Comparison of ENCODE assay signal across 29 mouse cellular contexts in genomic region chr6:120320369-120320768, GRCm38 (mm10). TPM values are rescaled to one million over a fixed set of nuclear protein-coding genes. Genes with fewer than 3 reads are reported as not detected.
DNase-seq lines count a peak whose midpoint lies in the region; ATAC-seq and TF ChIP-seq lines count a peak whose summit lies in the region.
"Had no signal": no experiment of that assay in that cellular context is flagged by ENCODE, and none has a peak within 500 bp of the region (broad histone marks: within the 10 kb centered on the region; RNA-seq: fewer than 3 reads in every experiment).

No protein-coding gene starts in this region.

- TF ChIP-seq POLR2A in brain, embryonic 14.5 days (IDR thresholded peaks at IDR 0.05; ENCODE audit: borderline replicate concordance, extremely low read depth, insufficient read depth, insufficient read length, poor library complexity, severe bottlenecking), result no peak

- H3K27ac ChIP-seq in hindbrain, postnatal 0 days, result no peak overlapping the region
- no peak overlapping the region for H3K27ac ChIP-seq in hindbrain, embryonic 14.5 days
- H3K27ac ChIP-seq: embryonic facial prominence, embryonic 12.5 days; forebrain, embryonic 12.5 days; forebrain, embryonic 15.5 days; heart, embryonic 15.5 days; hindbrain, embryonic 10.5 days; hindbrain, embryonic 13.5 days had no signal

- no peaks in the 10 kb centered on the region for H3K9me3 ChIP-seq in hindbrain, postnatal 0 days (ENCODE audit: low read length)
- no peaks in the 10 kb centered on the region for H3K9me3 ChIP-seq in hindbrain, embryonic 14.5 days (ENCODE audit: control insufficient read depth, low read length)
- H3K9me3 ChIP-seq: embryonic facial prominence, embryonic 12.5 days; forebrain, embryonic 12.5 days; forebrain, embryonic 15.5 days; G1E; heart, embryonic 12.5 days; heart, embryonic 15.5 days; hindbrain, embryonic 10.5 days; hindbrain, embryonic 13.5 days had no signal

- H3K36me3 ChIP-seq in hindbrain, postnatal 0 days (ENCODE audit: insufficient read depth, low read length), result no peaks in the 10 kb centered on the region
- peaks cover 5% of the 10 kb centered on the region; the same call in 1 of the 2 replicates for H3K36me3 ChIP-seq in hindbrain, embryonic 14.5 days (replicated peaks; ENCODE audit: control insufficient read depth, insufficient read depth)

- no peak for ATAC-seq in hindbrain, postnatal 0 days
- no peak for ATAC-seq in hindbrain, embryonic 14.5 days (ENCODE audit: low FRiP score)
- no peak for ATAC-seq in CD4-positive, CD25-positive, alpha-beta regulatory T cell, adult 4 months
- ATAC-seq: forebrain, embryonic 15.5 days had no signal

- no peaks in the 10 kb centered on the region for H3K27me3 ChIP-seq in hindbrain, postnatal 0 days (ENCODE audit: insufficient read depth, low read length)
- no peaks in the 10 kb centered on the region for H3K27me3 ChIP-seq in hindbrain, embryonic 14.5 days (ENCODE audit: control insufficient read depth, insufficient read depth, low read length)
- H3K27me3 ChIP-seq: embryonic facial prominence, embryonic 12.5 days; forebrain, embryonic 12.5 days; forebrain, embryonic 15.5 days; heart, embryonic 12.5 days; heart, embryonic 15.5 days; hindbrain, embryonic 13.5 days had no signal

- no peak overlapping the region for H3K4me3 ChIP-seq in hindbrain, postnatal 0 days (ENCODE audit: low read length)
- H3K4me3 ChIP-seq in hindbrain, embryonic 14.5 days (replicated peaks; ENCODE audit: low read length), result no peak overlapping the region
- H3K4me3 ChIP-seq: embryonic facial prominence, embryonic 12.5 days; erythroblast, embryonic 14.5 days; forebrain, embryonic 12.5 days; forebrain, embryonic 15.5 days; heart, embryonic 12.5 days; heart, embryonic 15.5 days; hindbrain, embryonic 10.5 days; hindbrain, embryonic 13.5 days had no signal

- H3K9ac ChIP-seq in hindbrain, postnatal 0 days (replicated peaks; ENCODE audit: low read length), result no peak overlapping the region
- H3K9ac ChIP-seq in hindbrain, embryonic 14.5 days, result no peak overlapping the region
- H3K9ac ChIP-seq: embryonic facial prominence, embryonic 12.5 days; forebrain, embryonic 12.5 days; forebrain, embryonic 15.5 days; heart, embryonic 12.5 days; heart, embryonic 15.5 days; hindbrain, embryonic 13.5 days had no signal

- TF ChIP-seq CTCF in hindbrain, postnatal 0 days (IDR thresholded peaks at IDR 0.05; ENCODE audit: low read depth), result no peak
- no peak for TF ChIP-seq CTCF in brain, embryonic 14.5 days (IDR thresholded peaks at IDR 0.05; ENCODE audit: borderline replicate concordance, extremely low read depth, insufficient read depth, insufficient read length)

- WGBS in hindbrain, postnatal 0 days, result 64% methylated on average over 2 of the region's 2 CpGs
- 59% methylated on average over 2 of the region's 2 CpGs for WGBS in hindbrain, embryonic 14.5 days

- no peaks in the 10 kb centered on the region for H3K4me1 ChIP-seq in hindbrain, postnatal 0 days (ENCODE audit: insufficient read depth, low read length)
- no peaks in the 10 kb centered on the region for H3K4me1 ChIP-seq in hindbrain, embryonic 14.5 days (replicated peaks; ENCODE audit: control insufficient read depth, insufficient read depth, low read length)
- H3K4me1 ChIP-seq: embryonic facial prominence, embryonic 12.5 days; forebrain, embryonic 12.5 days; forebrain, embryonic 15.5 days; heart, embryonic 12.5 days; heart, embryonic 15.5 days; hindbrain, embryonic 10.5 days; hindbrain, embryonic 13.5 days had no signal

- no peak overlapping the region for H3K4me2 ChIP-seq in hindbrain, postnatal 0 days (ENCODE audit: low read depth, low read length)
- H3K4me2 ChIP-seq in hindbrain, embryonic 14.5 days (replicated peaks), result no peak overlapping the region
- H3K4me2 ChIP-seq: embryonic facial prominence, embryonic 12.5 days; forebrain, embryonic 12.5 days; forebrain, embryonic 15.5 days; heart, embryonic 12.5 days; heart, embryonic 15.5 days; hindbrain, embryonic 13.5 days had no signal

- DNase-seq in hindbrain, postnatal 0 days (ENCODE audit: low spot score), result peak; percentile 7
- DNase-seq in hindbrain, embryonic 14.5 days (ENCODE audit: low spot score), result no peak
- DNase-seq in ES-CJ7 (ENCODE audit: low read depth, low spot score) (peak; percentile 56), R1 (ENCODE audit: low read depth, low spot score) (peak; percentile 60)
- peak; percentile 9 for DNase-seq in brain, embryonic 14.5 days (ENCODE audit: low read depth)
- DNase-seq in thymus, postnatal 25 days, result no peak
- DNase-seq: adrenal gland, adult 2 months; adrenal gland, postnatal 14 days; cerebellum, adult 18-20 months; cerebellum, adult 9-10 months; cerebellum, postnatal 14 days; gastrocnemius, postnatal 25 days; heart, adult 18-20 months; heart, postnatal 10 days; heart, postnatal 36 days; kidney, adult 11 months had no signal

RNA-seq across cellular contexts. Expression of gene B4galnt3, which starts 26.0 kb away (rescaled TPM):
- total RNA-seq in hindbrain, postnatal 0 days (2014; rRNA removed), result 1.5 and 2.1 TPM in 2 replicates
- 0.26 and 0.31 TPM in 2 replicates for polyA plus RNA-seq in hindbrain, postnatal 0 days (2015; fragmentation: Nextera tagmentation; extraction: Ambion mirVana)
- 0.09 TPM in 2 replicates for polyA plus RNA-seq in hindbrain, embryonic 14.5 days (2014; fragmentation: Nextera tagmentation; extraction: Ambion mirVana)
- 0.29 and 0.63 TPM in 2 replicates for polyA plus RNA-seq in brain, embryonic 14.5 days (2012; rRNA removed)
- polyA plus RNA-seq in CD4-positive, CD25-positive, alpha-beta regulatory T cell, adult 4 months (2017; shearing (Covaris generic)), result not detected
- total RNA-seq: G1E had no signal
- polyA plus RNA-seq: G1E had no signal

RNA-seq across cellular contexts. Expression of gene D330020A13Rik, which starts 26.2 kb away (rescaled TPM):
- total RNA-seq in hindbrain, postnatal 0 days (2014; rRNA removed), result 0.52 TPM in 1 of 2 replicates, not detected in the other
- not detected in 2 replicates for polyA plus RNA-seq in hindbrain, postnatal 0 days (2015; fragmentation: Nextera tagmentation; extraction: Ambion mirVana)
- not detected in 2 replicates for polyA plus RNA-seq in hindbrain, embryonic 14.5 days (2014; fragmentation: Nextera tagmentation; extraction: Ambion mirVana)
- 0.07 TPM in 1 of 2 replicates, not detected in the other for polyA plus RNA-seq in brain, embryonic 14.5 days (2012; rRNA removed)
- not detected for polyA plus RNA-seq in CD4-positive, CD25-positive, alpha-beta regulatory T cell, adult 4 months (2017; shearing (Covaris generic))
- total RNA-seq: adrenal gland, postnatal 14 days; G1E; gastrocnemius, adult 8-10 months; heart, adult 18-20 months; heart, postnatal 10 days; heart, postnatal 36 days had no signal
- polyA plus RNA-seq: erythroblast, embryonic 14.5 days; forebrain, embryonic 12.5 days; forebrain, embryonic 15.5 days; G1E; gonadal fat pad, adult 2 months; hindbrain, embryonic 10.5 days; hindbrain, embryonic 13.5 days; intestine, embryonic 14.5 days had no signal

RNA-seq across cellular contexts. Expression of gene Kdm5a, which starts 43.6 kb away (rescaled TPM):
- 18.5 and 23.4 TPM in 2 replicates for total RNA-seq in hindbrain, postnatal 0 days (2014; rRNA removed)
- 23.0 and 24.7 TPM in 2 replicates for polyA plus RNA-seq in hindbrain, postnatal 0 days (2015; fragmentation: Nextera tagmentation; extraction: Ambion mirVana)
- polyA plus RNA-seq in hindbrain, embryonic 14.5 days (2014; fragmentation: Nextera tagmentation; extraction: Ambion mirVana), result 35.4 and 37.0 TPM in 2 replicates
- polyA plus RNA-seq in brain, embryonic 14.5 days (2012; rRNA removed), result 10.7 and 15.3 TPM in 2 replicates
- polyA plus RNA-seq in CD4-positive, CD25-positive, alpha-beta regulatory T cell, adult 4 months (2017; shearing (Covaris generic)), result 10 to 100 TPM; 82.2 to 92.8 TPM

RNA-seq across cellular contexts. Expression of gene Ccdc77, which starts 43.8 kb away (rescaled TPM):
- 4.7 and 6.9 TPM in 2 replicates for total RNA-seq in hindbrain, postnatal 0 days (2014; rRNA removed)
- polyA plus RNA-seq in hindbrain, postnatal 0 days (2015; fragmentation: Nextera tagmentation; extraction: Ambion mirVana), result 9.7 and 10.2 TPM in 2 replicates
- polyA plus RNA-seq in hindbrain, embryonic 14.5 days (2014; fragmentation: Nextera tagmentation; extraction: Ambion mirVana), result 11.6 and 11.8 TPM in 2 replicates
- polyA plus RNA-seq in brain, embryonic 14.5 days (2012; rRNA removed), result 10.2 TPM in 2 replicates
- 10 to 100 TPM in 1 of 2 experiments, 1 to 10 TPM in 1; 8.9 to 15.0 TPM for polyA plus RNA-seq in CD4-positive, CD25-positive, alpha-beta regulatory T cell, adult 4 months (2017; shearing (Covaris generic))

Comparison
In these comparisons a context has a peak if more than half of its experiments do, and no peak if none do; other contexts are left out.
1. DNase-seq: peak in hindbrain, postnatal 0 days (single experiment), ES-CJ7 (single experiment), R1 (single experiment) and brain, embryonic 14.5 days (single experiment); none in hindbrain, embryonic 14.5 days (single experiment) and thymus, postnatal 25 days (single experiment).